Mouse (Mus musculus) heart, adult 9 months (tissue): ENCODE results near the gene Abhd16a.
"Not testable (repeated sequence)": the region's sequence is repeated elsewhere in the genome, so short reads cannot be mapped to it uniquely, and the experiment has no call there.

Experiments used
- DNase-seq, 2 experiments: peaks; one replicate each; pipeline ENCODE4 v3.0.0; 2022; ENCODE audit warnings: low spot score in 2 of 2

Abhd16a gene

GRCm38 (mm10) chr17:35121143-35121799 is 32.2 kb downstream of the Abhd16a start, which contains the start of gene Gpank1:
Gene Gpank1, plus strand, starts transcription at chr17:35121455.
- peak; percentile 99 for DNase-seq

GRCm38 (mm10) chr17:35121871-35122303 is 32.8 kb downstream of the Abhd16a start, which contains the start of gene Csnk2b:
Gene Csnk2b, minus strand, starts transcription at chr17:35122053.
- DNase-seq = peak; percentile 31 to 39

GRCm38 (mm10) chr17:35123287-35123686 is 34.2 kb downstream of the Abhd16a start:
- not testable (repeated sequence) for DNase-seq

GRCm38 (mm10) chr17:35124261-35124896 is 35.3 kb downstream of the Abhd16a start:
- DNase-seq = not testable (repeated sequence)

- DNase-seq = no peak
Measured at GRCm38 (mm10) chr17:35125081-35125480, 36.0 kb downstream of the Abhd16a start.

GRCm38 (mm10) chr17:35125578-35125977 is 36.5 kb downstream of the Abhd16a start:
- no peak for DNase-seq

GRCm38 (mm10) chr17:35126206-35126611 is 37.1 kb downstream of the Abhd16a start, which contains the start of gene D17H6S53E:
Gene D17H6S53E, plus strand, starts transcription at chr17:35126373.
- peak; percentile 81 to 82 for DNase-seq

GRCm38 (mm10) chr17:35127017-35127416 is 38.0 kb downstream of the Abhd16a start:
- no peak for DNase-seq

- DNase-seq = no peak
Measured at GRCm38 (mm10) chr17:35128996-35129395, 39.9 kb downstream of the Abhd16a start.

- DNase-seq = no peak
Measured at GRCm38 (mm10) chr17:35131038-35131437, 42.0 kb downstream of the Abhd16a start.

GRCm38 (mm10) chr17:35131500-35132173 is 42.6 kb downstream of the Abhd16a start, which contains the start of gene Apom:
Gene Apom, minus strand, starts transcription at chr17:35132050.
- DNase-seq = no peak

- no peak for DNase-seq
Measured at GRCm38 (mm10) chr17:35132174-35132560, 43.1 kb downstream of the Abhd16a start.

- no peak for DNase-seq
Measured at GRCm38 (mm10) chr17:35133517-35133916, 44.5 kb downstream of the Abhd16a start.

GRCm38 (mm10) chr17:35134801-35135590 is 45.9 kb downstream of the Abhd16a start, which contains the start of gene Bag6:
Gene Bag6, plus strand, starts transcription at chr17:35135178.
- peak; percentile 96 for DNase-seq

- no peak for DNase-seq
Measured at GRCm38 (mm10) chr17:35135591-35136320, 46.7 kb downstream of the Abhd16a start.

- no peak for DNase-seq
Measured at GRCm38 (mm10) chr17:35139269-35139668, 50.2 kb downstream of the Abhd16a start.

GRCm38 (mm10) chr17:35140490-35140996 is 51.5 kb downstream of the Abhd16a start:
- DNase-seq = no peak

GRCm38 (mm10) chr17:35141971-35142370 is 52.9 kb downstream of the Abhd16a start:
- DNase-seq = no peak

- no peak for DNase-seq
Measured at GRCm38 (mm10) chr17:35146139-35146538, 57.1 kb downstream of the Abhd16a start.

GRCm38 (mm10) chr17:35147348-35147747 is 58.3 kb downstream of the Abhd16a start:
- DNase-seq = no peak
